Mouse (Mus musculus): ENCODE data around the gene Slc35e4.
"Not testable (repeated sequence)": the region's sequence is repeated elsewhere in the genome, so short reads cannot be mapped to it uniquely, and the experiment has no call there.

The Slc35e4 gene

GRCm38 (mm10) chr11:3913316-3914108, 952 bp downstream of the Slc35e4 start:
- peak; percentile 95 for DNase-seq (ENCODE audit: low spot score)

- DNase-seq (ENCODE audit: low spot score) = peak; percentile 32
Observed at GRCm38 (mm10) chr11:3912875-3913271, 1.6 kb downstream of the Slc35e4 start.

GRCm38 (mm10) chr11:3912100-3912874, 2.2 kb downstream of the Slc35e4 start:
- DNase-seq (ENCODE audit: low spot score) = no peak

GRCm38 (mm10) chr11:3911440-3911839, 3.0 kb downstream of the Slc35e4 start:
- not testable (repeated sequence) for DNase-seq (ENCODE audit: low spot score)

GRCm38 (mm10) chr11:3910513-3911310, 3.8 kb downstream of the Slc35e4 start:
- DNase-seq (ENCODE audit: low spot score) = no peak

- no peak for DNase-seq (ENCODE audit: low spot score)
Observed at GRCm38 (mm10) chr11:3909236-3909635, 5.2 kb downstream of the Slc35e4 start.

GRCm38 (mm10) chr11:3905446-3905845, 9.0 kb downstream of the Slc35e4 start:
- no peak for DNase-seq (ENCODE audit: low spot score)

- DNase-seq (ENCODE audit: low spot score) = no peak
Observed at GRCm38 (mm10) chr11:3904673-3905072, 9.8 kb downstream of the Slc35e4 start.

GRCm38 (mm10) chr11:3903046-3903445, 11.4 kb downstream of the Slc35e4 start:
- DNase-seq (ENCODE audit: low spot score) = peak; percentile 70

- DNase-seq (ENCODE audit: low spot score) = no peak
Observed at GRCm38 (mm10) chr11:3902516-3902915, 11.9 kb downstream of the Slc35e4 start.

GRCm38 (mm10) chr11:3900296-3900695, 14.2 kb downstream of the Slc35e4 start:
- no peak for DNase-seq (ENCODE audit: low spot score)

GRCm38 (mm10) chr11:3895933-3896332, 18.5 kb downstream of the Slc35e4 start:
- no peak for DNase-seq (ENCODE audit: low spot score)

GRCm38 (mm10) chr11:3895458-3895857, 19.0 kb downstream of the Slc35e4 start:
- DNase-seq (ENCODE audit: low spot score) = no peak

- peak; percentile 91 for DNase-seq (ENCODE audit: low spot score)
Observed at GRCm38 (mm10) chr11:3894406-3895281, 19.8 kb downstream of the Slc35e4 start, which contains the start of the genes 4921536K21Rik and Dusp18. Gene 4921536K21Rik (minus strand): TSS chr11:3895098. Gene Dusp18 (plus strand): TSS chr11:3895240.

- DNase-seq (ENCODE audit: low spot score) = no peak
Observed at GRCm38 (mm10) chr11:3893970-3894369, 20.5 kb downstream of the Slc35e4 start.

- no peak for DNase-seq (ENCODE audit: low spot score)
Observed at GRCm38 (mm10) chr11:3887331-3887730, 27.1 kb downstream of the Slc35e4 start.

- no peak for DNase-seq (ENCODE audit: low spot score)
Observed at GRCm38 (mm10) chr11:3883711-3884110, 30.8 kb downstream of the Slc35e4 start.

- peak; percentile 77 for DNase-seq (ENCODE audit: low spot score)
Observed at GRCm38 (mm10) chr11:3879836-3880235, 34.6 kb downstream of the Slc35e4 start.

GRCm38 (mm10) chr11:3878660-3879059, 35.8 kb downstream of the Slc35e4 start:
- no peak for DNase-seq (ENCODE audit: low spot score)

GRCm38 (mm10) chr11:3876419-3876818, 38.0 kb downstream of the Slc35e4 start:
- no peak for DNase-seq (ENCODE audit: low spot score)

GRCm38 (mm10) chr11:3864343-3864742, 50.1 kb downstream of the Slc35e4 start:
- DNase-seq (ENCODE audit: low spot score) = no peak
